ENCODE assay signal across 13 mouse cellular contexts in genomic region chr8:117332229-117333010, GRCm38 (mm10).
DNase-seq lines count a peak whose midpoint lies in the region; ATAC-seq and TF ChIP-seq lines count a peak whose summit lies in the region.
"Had no signal": no experiment of that assay in that cellular context is flagged by ENCODE, and none has a peak within 500 bp of the region (broad histone marks: within the 10 kb centered on the region; RNA-seq: fewer than 3 reads in every experiment).

No protein-coding gene starts in this region.

- DNase-seq in kidney, postnatal 0 days (ENCODE audit: low spot score), result no peak
- DNase-seq in kidney, adult 8-10 months, result no peak
- peak; percentile 90 for DNase-seq in brain, adult 2 months (ENCODE audit: low read depth, low spot score)
- DNase-seq in left cerebral cortex, postnatal 36 days (ENCODE audit: low spot score in 2 of 2), result peak; percentile 41 to 50
- DNase-seq in right cerebral cortex, postnatal 25 days, result peak; percentile 36
- no peak for DNase-seq in cerebellum, adult 11-12 months
- DNase-seq in gastrocnemius, postnatal 36 days, result no peak
- DNase-seq: heart, adult 11 months; lung, adult 18-20 months had no signal

- intact Hi-C loops in left cerebral cortex, postnatal 36 days (cut with DNase I), result loop anchor here (5.0 kb wide), 1 partner anchor 40 kb away; no protein-coding TSS in a partner anchor
- intact Hi-C loops in gastrocnemius, postnatal 36 days (cut with DNase I), result no loop called here

- peak overlapping the region; percentile 93 for H3K27ac ChIP-seq in kidney, postnatal 0 days
- H3K27ac ChIP-seq: forebrain, embryonic 12.5 days; midbrain, embryonic 13.5 days had no signal

- no peak overlapping the region for H3K4me3 ChIP-seq in kidney, postnatal 0 days (replicated peaks; ENCODE audit: low read depth, low read length)
- H3K4me3 ChIP-seq: forebrain, embryonic 12.5 days; hindbrain, embryonic 10.5 days; midbrain, embryonic 13.5 days had no signal

- TF ChIP-seq CTCF in kidney, postnatal 0 days (IDR thresholded peaks at IDR 0.05; ENCODE audit: low read depth), result no peak

- H3K27me3 ChIP-seq in kidney, postnatal 0 days (ENCODE audit: insufficient read depth, low read length), result no peaks in the 10 kb centered on the region
- H3K27me3 ChIP-seq: forebrain, embryonic 12.5 days; midbrain, embryonic 13.5 days had no signal

- H3K36me3 ChIP-seq in kidney, postnatal 0 days (ENCODE audit: insufficient read depth, low read length), result no peaks in the 10 kb centered on the region
- H3K36me3 ChIP-seq: forebrain, embryonic 12.5 days; midbrain, embryonic 13.5 days had no signal

- H3K9ac ChIP-seq in kidney, postnatal 0 days (ENCODE audit: low read depth, low read length), result no peak overlapping the region
- H3K9ac ChIP-seq: forebrain, embryonic 12.5 days; midbrain, embryonic 13.5 days had no signal

- 48% methylated on average over 27 of the region's 27 CpGs for WGBS in kidney, postnatal 0 days

- peaks cover 38% of the 10 kb centered on the region for H3K4me1 ChIP-seq in kidney, postnatal 0 days (replicated peaks; ENCODE audit: insufficient read depth, low read length)

- no peak for ATAC-seq in kidney, postnatal 0 days (replicated peaks; ENCODE audit: low FRiP score, low read depth)
- ATAC-seq in inflammation-experienced regulatory T-cells, adult 6 months, result no peak
- ATAC-seq: midbrain, embryonic 13.5 days had no signal

- H3K9me3 ChIP-seq in kidney, postnatal 0 days (replicated peaks; ENCODE audit: low read length), result no peaks in the 10 kb centered on the region
- H3K9me3 ChIP-seq: forebrain, embryonic 12.5 days; hindbrain, embryonic 10.5 days; midbrain, embryonic 13.5 days had no signal

- H3K4me2 ChIP-seq in kidney, postnatal 0 days (ENCODE audit: low read length), result no peak overlapping the region
- H3K4me2 ChIP-seq: forebrain, embryonic 12.5 days; midbrain, embryonic 13.5 days had no signal

Comparison
In these comparisons a context has a peak if more than half of its experiments do, and no peak if none do; other contexts are left out.
1. DNase-seq: peak in brain, adult 2 months (single experiment), left cerebral cortex, postnatal 36 days (2 of 2) and right cerebral cortex, postnatal 25 days (single experiment); none in kidney, postnatal 0 days (single experiment), kidney, adult 8-10 months (0 of 2), cerebellum, adult 11-12 months (single experiment) and gastrocnemius, postnatal 36 days (0 of 2).